Mouse (Mus musculus): ENCODE results near the gene Rimkla. TPM values are rescaled to one million over a fixed set of nuclear protein-coding genes. Genes with fewer than 3 reads are reported as not detected.
"Not testable (repeated sequence)": the region's sequence is repeated elsewhere in the genome, so short reads cannot be mapped to it uniquely, and the experiment has no call there.

The Rimkla gene
- polyA plus RNA-seq (2011; ENCODE audit: insufficient read length, low read depth, missing spikeins), result not detected in 2 replicates

DNA sequence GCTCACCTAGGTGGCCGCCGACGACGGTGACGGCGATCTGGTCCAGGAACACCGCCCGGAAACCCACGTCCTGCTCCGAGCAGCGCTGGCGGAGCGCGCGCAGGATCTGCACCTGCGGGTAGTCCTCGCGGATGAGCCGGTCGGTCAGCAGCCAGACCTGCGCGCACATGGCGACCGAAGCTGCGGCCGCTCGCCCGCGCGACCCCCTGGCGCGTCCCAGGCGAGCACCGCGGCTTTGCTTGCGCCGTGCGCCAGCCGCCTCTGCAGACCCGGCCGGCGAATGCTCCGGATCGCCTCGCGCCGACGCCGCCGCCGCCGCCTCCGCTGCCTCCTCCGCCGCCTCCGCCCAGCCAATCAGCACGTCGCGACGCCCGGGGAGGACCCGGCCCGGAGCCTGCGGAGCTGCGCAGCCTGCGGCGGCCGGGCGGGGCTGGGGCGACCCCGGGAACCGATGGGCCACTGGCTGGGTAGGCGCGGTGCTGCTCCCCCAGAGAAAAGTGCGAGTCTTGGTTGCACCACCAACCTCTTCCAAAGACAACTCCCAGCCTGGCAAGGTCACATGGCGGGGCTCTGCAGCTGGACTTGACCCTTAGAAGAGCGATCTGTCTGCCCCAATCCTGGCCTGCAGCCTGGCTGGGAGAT lies at the start of gene Rimkla:
TSS of gene Rimkla (minus strand) at position 338 of the 642 bp plus-strand sequence.
- TF ChIP-seq CTCF (IDR thresholded peaks at IDR 0.05; ENCODE audit: borderline replicate concordance, insufficient read depth, low read length) (no peak), POLR2A (IDR thresholded peaks at IDR 0.05; ENCODE audit: low read depth, low read length) (no peak)
- Histone ChIP-seq H3K4me3 (ENCODE audit: insufficient read depth, low read length) (peak within 1 kb of the TSS; percentile 41), H3K27ac (ENCODE audit: insufficient read depth, low read length) (no peak within 1 kb of the TSS), H3K4me1 (ENCODE audit: control insufficient read depth, insufficient read depth, low read length) (no peaks in the 10 kb centered on the region)

DNA sequence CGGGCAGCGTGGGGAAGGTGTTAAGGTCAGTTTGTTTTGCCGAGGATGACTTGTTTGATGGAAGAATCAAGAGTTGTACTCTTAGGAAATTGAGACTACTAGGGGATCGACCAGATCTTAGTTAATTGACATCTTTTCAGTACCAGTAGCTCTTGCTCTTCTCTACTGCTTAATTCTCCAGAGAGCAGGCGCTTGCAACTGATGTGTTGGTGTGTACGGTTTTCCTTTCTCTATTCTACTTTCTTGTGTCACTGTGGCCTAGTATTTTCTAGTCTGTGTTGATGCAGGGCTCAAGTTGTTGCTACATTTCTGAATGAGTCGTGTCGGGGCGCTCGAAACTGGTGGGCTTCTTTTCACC lies 48.1 kb upstream of the Rimkla start:
- peak overlapping the region; percentile 67 for H3K4me3 ChIP-seq (ENCODE audit: insufficient read depth, low read length)
- TF ChIP-seq CTCF (IDR thresholded peaks at IDR 0.05; ENCODE audit: borderline replicate concordance, insufficient read depth, low read length) (no peak), POLR2A (IDR thresholded peaks at IDR 0.05; ENCODE audit: low read depth, low read length) (no peak)
- H3K27ac ChIP-seq (ENCODE audit: insufficient read depth, low read length), result peak overlapping the region; percentile 10; the same call in 1 of the 2 replicates
- no peaks in the 10 kb centered on the region; the same call in 1 of the 2 replicates for H3K4me1 ChIP-seq (ENCODE audit: control insufficient read depth, insufficient read depth, low read length)

DNA sequence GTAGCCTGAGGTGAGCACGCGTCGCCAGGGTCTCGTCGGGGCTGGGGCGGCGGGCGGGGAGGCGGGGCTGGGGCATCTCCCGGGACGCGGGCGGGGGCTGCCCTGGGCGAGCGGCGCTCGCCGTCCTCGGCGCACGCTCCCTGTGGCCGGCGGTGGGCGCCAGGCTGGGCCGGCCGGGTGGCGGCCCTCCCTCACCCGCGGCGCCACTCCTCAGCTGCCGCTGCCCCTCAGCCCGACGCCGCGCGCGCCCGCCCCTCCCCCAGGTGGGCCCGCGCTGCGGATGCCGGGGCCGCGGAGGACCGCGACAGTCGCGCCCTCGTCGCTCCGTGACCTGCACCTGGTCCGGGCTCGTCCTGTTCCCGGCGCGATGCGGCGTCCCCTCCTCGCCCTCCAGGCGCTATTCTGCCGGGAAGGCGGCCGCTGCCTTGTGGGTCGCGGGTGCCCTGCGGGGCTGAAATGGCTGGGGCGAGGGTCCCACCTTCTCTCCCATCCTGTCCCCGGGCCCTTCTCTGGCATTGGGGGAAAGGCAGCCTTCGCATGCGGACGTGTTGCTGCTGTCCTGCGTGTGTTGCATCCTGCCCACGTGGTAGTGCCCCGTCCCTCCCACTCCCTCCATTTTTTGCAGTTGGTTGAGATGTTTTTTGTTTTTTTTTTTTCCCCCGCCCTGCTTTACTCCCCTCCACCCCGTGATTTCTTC lies 47.6 kb upstream of the Rimkla start:
- Histone ChIP-seq H3K4me1 (ENCODE audit: control insufficient read depth, insufficient read depth, low read length) (peaks cover under 1% of the 10 kb centered on the region; the same call in 1 of the 2 replicates), H3K27ac (ENCODE audit: insufficient read depth, low read length) (peak overlapping the region; percentile 83), H3K4me3 (ENCODE audit: insufficient read depth, low read length) (peak overlapping the region; percentile 67)
- TF ChIP-seq POLR2A (IDR thresholded peaks at IDR 0.05; ENCODE audit: low read depth, low read length) (peak; percentile 62; the same call in 1 of the 2 replicates), CTCF (IDR thresholded peaks at IDR 0.05; ENCODE audit: borderline replicate concordance, insufficient read depth, low read length) (no peak)

DNA sequence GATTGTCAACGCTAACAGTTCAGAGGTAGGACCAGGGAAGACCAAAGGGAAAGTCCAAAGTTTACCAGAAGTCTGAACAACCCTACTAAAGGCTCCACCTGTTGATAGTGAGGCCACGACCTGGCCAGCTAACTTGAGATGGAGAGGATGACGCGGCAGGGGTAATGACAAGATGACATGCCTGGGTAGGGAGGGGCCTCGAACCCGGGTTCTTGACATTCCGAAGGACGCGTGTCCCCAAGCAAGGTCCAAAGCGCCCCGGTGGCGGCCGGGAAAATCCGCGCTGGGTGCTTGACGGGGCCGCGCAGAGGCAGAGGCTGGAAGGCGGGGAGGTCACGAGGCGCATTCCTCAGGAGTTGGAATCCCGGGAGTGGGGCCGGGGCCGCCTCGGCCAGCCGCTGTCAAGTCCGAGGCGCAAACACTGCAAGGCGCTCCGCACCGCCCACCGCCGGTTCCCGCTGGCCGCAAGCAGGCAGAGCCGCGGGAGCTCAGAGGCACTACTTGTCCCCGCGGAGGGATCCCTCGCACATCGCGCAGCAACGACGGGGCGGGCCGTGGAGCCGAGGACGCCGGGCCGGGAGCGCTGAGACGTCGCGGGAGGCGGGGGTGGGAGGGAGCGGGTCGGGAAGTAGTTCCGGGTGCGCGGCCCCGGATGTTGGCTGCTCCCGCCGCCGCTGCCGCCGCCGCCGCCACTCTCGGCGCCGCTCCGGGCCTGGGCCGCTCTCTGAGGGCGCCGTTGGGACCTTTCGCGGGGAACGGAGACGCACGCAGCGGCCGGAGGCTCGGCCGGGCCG lies 46.8 kb upstream of the Rimkla start, which contains the start of gene Frg2f1:
TSS of gene Frg2f1 (minus strand) at position 499 of the 794 bp plus-strand sequence.
- H3K4me3 ChIP-seq (ENCODE audit: insufficient read depth, low read length), result peak within 1 kb of the TSS; percentile 67
- peak; percentile 62 for TF ChIP-seq POLR2A (IDR thresholded peaks at IDR 0.05; ENCODE audit: low read depth, low read length)
- no peak for TF ChIP-seq CTCF (IDR thresholded peaks at IDR 0.05; ENCODE audit: borderline replicate concordance, insufficient read depth, low read length)
- H3K27ac ChIP-seq (ENCODE audit: insufficient read depth, low read length), result peak within 1 kb of the TSS; percentile 85
- peaks cover 3% of the 10 kb centered on the region; the same call in 1 of the 2 replicates for H3K4me1 ChIP-seq (ENCODE audit: control insufficient read depth, insufficient read depth, low read length)

DNA sequence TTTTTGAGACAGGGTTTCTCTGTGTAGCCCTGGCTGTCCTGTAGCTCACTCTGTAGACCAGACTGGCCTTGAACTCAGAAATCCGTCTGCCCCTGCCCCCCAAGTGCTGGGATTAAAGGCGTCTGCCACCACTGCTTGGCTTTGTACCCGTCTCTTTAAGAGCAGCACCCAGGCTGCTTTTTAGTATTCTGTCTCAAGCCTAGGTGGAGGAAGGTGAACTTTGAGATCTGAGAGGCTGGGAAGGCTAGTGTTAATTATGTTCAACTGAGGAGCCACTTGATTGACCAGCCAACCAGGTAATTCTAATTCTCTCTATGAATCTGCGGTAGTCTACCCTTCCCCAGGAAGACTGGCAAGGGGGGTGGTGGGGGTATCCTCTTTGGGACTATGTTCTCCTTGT lies 45.0 kb upstream of the Rimkla start:
- H3K27ac ChIP-seq (ENCODE audit: insufficient read depth, low read length), result no peak overlapping the region
- H3K4me1 ChIP-seq (ENCODE audit: control insufficient read depth, insufficient read depth, low read length), result peaks cover 3% of the 10 kb centered on the region; the same call in 1 of the 2 replicates
- TF ChIP-seq CTCF (IDR thresholded peaks at IDR 0.05; ENCODE audit: borderline replicate concordance, insufficient read depth, low read length), result no peak
- TF ChIP-seq POLR2A (IDR thresholded peaks at IDR 0.05; ENCODE audit: low read depth, low read length), result no peak
- no peak overlapping the region for H3K4me3 ChIP-seq (ENCODE audit: insufficient read depth, low read length)

DNA sequence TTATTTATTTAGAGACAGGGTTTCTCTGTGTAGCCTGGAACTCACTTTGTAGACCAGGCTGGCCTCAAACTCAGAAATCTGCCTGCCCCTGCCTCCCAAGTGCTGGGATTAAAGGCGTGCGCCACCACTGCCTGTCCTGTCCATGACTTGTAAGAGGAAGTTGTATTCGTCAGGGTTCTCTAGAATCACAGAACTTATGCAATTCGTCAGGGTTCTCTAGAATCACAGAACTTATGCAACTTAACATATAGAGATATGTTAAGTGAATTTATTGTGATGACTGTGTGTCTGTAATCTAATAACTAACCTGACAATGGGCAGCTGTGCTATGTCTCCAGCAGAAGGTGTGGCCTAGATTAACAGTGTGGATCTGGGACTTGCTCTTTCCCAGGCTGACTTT lies 44.2 kb upstream of the Rimkla start, which contains the start of gene Foxj3:
TSS of gene Foxj3 (plus strand) at position 390 of the 400 bp plus-strand sequence.
- not testable (repeated sequence) for H3K4me3 ChIP-seq (ENCODE audit: insufficient read depth, low read length); H3K27ac ChIP-seq (ENCODE audit: insufficient read depth, low read length); H3K4me1 ChIP-seq (ENCODE audit: control insufficient read depth, insufficient read depth, low read length)

DNA sequence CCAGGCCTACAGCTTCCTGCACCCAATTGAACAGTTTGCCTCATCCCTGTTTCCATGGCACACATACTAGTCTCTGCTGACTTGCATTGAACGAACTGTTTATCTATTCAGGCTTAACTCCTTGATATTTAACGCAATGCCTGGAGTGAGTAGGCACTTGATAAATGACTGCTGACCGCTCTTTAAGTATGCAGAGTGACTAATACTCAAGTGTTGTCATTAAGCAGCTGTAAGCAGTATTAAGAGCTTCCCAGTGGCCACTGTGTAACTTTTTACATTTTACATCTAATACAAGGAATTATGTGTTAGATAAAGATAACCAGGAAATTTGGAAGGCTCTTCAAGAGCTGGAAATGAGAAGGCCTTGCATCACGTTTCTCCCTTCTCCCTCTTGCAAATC lies 42.7 kb upstream of the Rimkla start:
- TF ChIP-seq POLR2A (IDR thresholded peaks at IDR 0.05; ENCODE audit: low read depth, low read length), result no peak
- TF ChIP-seq CTCF (IDR thresholded peaks at IDR 0.05; ENCODE audit: borderline replicate concordance, insufficient read depth, low read length), result no peak
- H3K4me1 ChIP-seq (ENCODE audit: control insufficient read depth, insufficient read depth, low read length), result peaks cover 3% of the 10 kb centered on the region; the same call in 1 of the 2 replicates
- no peak overlapping the region for H3K4me3 ChIP-seq (ENCODE audit: insufficient read depth, low read length)
- no peak overlapping the region for H3K27ac ChIP-seq (ENCODE audit: insufficient read depth, low read length)

DNA sequence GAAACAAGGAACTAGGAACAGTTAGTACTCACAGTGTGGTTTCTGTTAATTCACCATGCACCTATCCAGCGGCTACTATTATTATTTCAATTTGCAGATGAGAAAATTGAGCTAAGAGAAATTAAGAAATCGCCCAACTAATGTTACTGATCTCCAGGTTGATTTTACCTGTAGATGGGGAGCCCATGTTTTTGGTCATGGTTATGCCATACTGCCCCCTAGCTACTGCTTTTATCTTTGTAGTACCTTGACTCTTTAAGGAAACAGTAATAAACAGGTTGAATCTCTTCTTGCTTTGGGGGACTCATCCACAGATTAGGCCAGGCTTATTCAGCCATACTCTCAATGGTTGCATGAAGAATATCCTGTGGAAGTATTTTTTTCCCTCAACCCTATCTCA lies 39.4 kb upstream of the Rimkla start:
- Histone ChIP-seq H3K27ac (ENCODE audit: insufficient read depth, low read length) (no peak overlapping the region), H3K4me1 (ENCODE audit: control insufficient read depth, insufficient read depth, low read length) (peaks cover 3% of the 10 kb centered on the region; the same call in 1 of the 2 replicates), H3K4me3 (ENCODE audit: insufficient read depth, low read length) (no peak overlapping the region)
- TF ChIP-seq CTCF (IDR thresholded peaks at IDR 0.05; ENCODE audit: borderline replicate concordance, insufficient read depth, low read length) (no peak), POLR2A (IDR thresholded peaks at IDR 0.05; ENCODE audit: low read depth, low read length) (no peak)

DNA sequence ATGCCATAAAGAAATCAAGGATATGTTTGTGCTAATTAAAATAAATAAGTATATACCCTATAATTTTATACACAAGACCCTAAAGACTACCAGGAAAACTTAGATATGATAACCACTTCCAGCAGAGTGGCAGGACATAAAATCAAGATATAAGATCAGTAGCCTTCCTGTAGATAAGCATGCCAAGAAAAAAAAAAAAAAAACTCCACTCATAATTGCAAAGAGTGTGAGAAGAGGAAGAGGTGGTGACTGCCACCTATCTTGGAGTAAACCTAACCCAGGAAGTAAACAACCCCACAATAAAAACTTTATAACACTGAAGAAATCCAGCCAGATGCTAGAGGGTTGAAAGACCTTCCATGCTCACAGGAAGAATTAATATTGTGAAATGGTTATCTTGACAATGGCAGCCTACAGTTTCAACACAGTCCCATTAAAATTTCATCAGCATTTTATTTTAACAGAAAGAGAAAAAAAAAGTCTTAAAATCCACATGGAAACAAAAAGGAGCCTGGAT lies 34.0 kb upstream of the Rimkla start:
- H3K4me3 ChIP-seq (ENCODE audit: insufficient read depth, low read length), result no peak overlapping the region
- TF ChIP-seq POLR2A (IDR thresholded peaks at IDR 0.05; ENCODE audit: low read depth, low read length) (no peak), CTCF (IDR thresholded peaks at IDR 0.05; ENCODE audit: borderline replicate concordance, insufficient read depth, low read length) (no peak)
- no peaks in the 10 kb centered on the region for H3K4me1 ChIP-seq (ENCODE audit: control insufficient read depth, insufficient read depth, low read length)
- H3K27ac ChIP-seq (ENCODE audit: insufficient read depth, low read length), result no peak overlapping the region
